Mouse (Mus musculus): ENCODE data around the gene Tctn1.

Tctn1 gene

GRCm38 (mm10) chr5:122247529-122247928 is 16.7 kb downstream of the Tctn1 start:
- no peak for DNase-seq (ENCODE audit: low read depth, low spot score)

- no peak for DNase-seq (ENCODE audit: low read depth, low spot score)
Observed at GRCm38 (mm10) chr5:122246547-122247167, 17.6 kb downstream of the Tctn1 start.

DNA sequence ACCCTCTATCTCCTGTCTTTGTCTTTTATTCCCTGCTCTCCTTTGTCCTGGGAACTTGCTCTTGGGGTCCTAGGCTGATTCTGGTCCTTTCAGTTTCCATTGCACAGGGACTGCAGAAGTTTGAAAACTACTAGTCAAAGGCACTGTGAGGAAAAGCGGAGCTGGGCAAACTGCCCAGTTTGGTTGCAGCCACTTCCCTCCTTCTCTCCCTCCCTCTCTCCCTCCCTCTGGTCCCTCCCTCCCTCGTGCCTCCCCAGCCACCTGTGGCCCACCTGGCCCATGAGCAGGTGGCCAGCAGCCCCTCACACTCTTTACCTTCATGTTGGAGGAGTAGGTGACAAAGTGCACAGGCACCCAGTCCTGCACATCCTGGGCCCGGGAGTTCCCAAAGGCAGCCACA is 19.1 kb downstream of the Tctn1 start:
- no peak for DNase-seq (ENCODE audit: low read depth, low spot score)

GRCm38 (mm10) chr5:122243781-122244523 is 20.3 kb downstream of the Tctn1 start:
- no peak for DNase-seq (ENCODE audit: low read depth, low spot score)

GRCm38 (mm10) chr5:122242521-122243123 is 21.6 kb downstream of the Tctn1 start:
- DNase-seq (ENCODE audit: low read depth, low spot score), result no peak

- DNase-seq (ENCODE audit: low read depth, low spot score), result no peak
Observed at GRCm38 (mm10) chr5:122240989-122241388, 23.3 kb downstream of the Tctn1 start.

GRCm38 (mm10) chr5:122240521-122240920 is 23.7 kb downstream of the Tctn1 start:
- no peak for DNase-seq (ENCODE audit: low read depth, low spot score)

DNA sequence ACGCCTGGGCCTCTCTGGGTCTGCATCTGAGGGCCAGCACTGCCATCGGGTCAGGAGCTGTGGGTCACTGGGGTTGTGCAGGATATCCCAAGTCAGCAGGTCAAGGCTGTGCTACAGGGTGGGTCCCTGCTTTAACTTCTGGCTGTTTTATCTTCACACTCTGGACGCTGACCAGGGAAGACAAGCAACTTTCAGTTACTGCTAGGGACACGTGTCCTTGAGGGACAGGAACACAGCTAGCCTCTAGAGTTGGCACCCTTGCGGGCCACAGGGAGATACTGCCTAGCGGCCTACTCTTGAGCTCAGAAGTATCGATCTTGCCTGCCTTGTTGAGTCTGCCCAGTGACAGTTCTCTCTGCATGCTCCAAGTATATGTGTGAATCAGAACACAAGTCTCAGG is 24.6 kb downstream of the Tctn1 start:
- no peak for DNase-seq (ENCODE audit: low read depth, low spot score)

DNA sequence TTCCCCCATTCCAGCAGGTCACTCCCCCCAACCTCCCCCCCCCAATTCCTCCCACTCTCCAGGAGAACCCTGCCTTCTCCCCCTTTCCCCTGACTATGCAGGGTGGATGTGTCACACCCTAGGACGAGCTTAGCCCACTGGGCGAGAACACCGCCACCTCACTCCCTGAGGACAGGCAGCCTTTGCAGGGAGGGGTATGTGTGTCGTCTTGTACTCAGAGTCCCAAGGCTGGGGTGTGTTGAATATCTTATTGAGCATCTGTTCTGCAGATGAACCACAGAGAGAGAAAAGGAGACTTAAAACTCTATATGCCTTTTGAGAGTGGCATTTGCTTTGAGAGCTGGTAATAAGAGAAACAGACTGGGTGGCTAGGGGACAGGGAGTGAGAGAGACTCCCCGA is 27.1 kb downstream of the Tctn1 start:
- no peak for DNase-seq (ENCODE audit: low read depth, low spot score)

- DNase-seq (ENCODE audit: low read depth, low spot score), result peak; percentile 29
Observed at GRCm38 (mm10) chr5:122235196-122235836, 28.9 kb downstream of the Tctn1 start.

GRCm38 (mm10) chr5:122234319-122235195 is 29.7 kb downstream of the Tctn1 start:
- DNase-seq (ENCODE audit: low read depth, low spot score), result no peak

GRCm38 (mm10) chr5:122233695-122234094 is 30.6 kb downstream of the Tctn1 start:
- DNase-seq (ENCODE audit: low read depth, low spot score), result no peak

DNA sequence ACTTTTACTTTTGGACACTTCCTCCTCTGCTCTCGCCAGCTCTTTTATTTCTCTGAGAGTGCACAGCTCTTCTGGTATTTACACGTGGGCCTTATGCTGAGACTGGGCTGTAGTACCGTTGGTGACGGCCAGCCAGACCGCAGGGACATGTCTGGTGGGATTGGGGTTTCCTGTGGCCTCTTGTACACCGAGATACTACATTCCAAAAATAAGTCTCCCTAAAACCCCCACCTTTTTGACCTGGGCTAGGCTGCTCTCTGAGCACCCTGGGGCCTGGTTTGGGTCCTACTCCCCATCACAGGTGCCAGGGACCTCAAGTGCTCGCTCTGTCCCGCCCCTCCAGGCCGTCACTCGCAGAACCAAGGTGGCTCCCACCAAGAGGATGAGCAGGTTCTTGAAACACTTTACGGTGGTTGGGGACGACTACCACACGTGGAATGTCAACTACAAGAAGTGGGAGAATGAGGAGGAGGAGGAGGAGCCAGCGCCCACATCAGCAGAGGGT is 31.1 kb downstream of the Tctn1 start:
- DNase-seq (ENCODE audit: low read depth, low spot score), result no peak

DNA sequence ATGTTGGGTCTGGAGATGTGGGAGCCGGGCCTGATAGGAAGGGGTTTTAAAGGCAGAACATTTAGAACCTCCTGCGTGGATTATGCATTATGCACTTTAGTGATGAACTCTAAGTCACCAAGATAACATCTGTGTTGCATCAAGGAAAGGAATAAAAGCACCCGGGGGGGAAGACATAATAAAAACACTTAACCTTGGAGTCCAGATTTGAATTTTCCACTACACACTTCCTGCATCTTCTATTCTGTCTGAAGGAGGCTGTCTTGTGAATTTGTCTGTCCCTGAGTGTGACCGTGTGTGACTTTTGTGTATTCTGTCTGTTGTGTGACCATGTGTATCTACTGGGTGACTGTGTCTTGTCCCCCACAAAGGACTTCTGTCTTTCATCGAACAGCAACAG is 32.3 kb downstream of the Tctn1 start:
- no peak for DNase-seq (ENCODE audit: low read depth, low spot score)

- DNase-seq (ENCODE audit: low read depth, low spot score), result no peak
Observed at GRCm38 (mm10) chr5:122231431-122231830, 32.8 kb downstream of the Tctn1 start.

- no peak for DNase-seq (ENCODE audit: low read depth, low spot score)
Observed at GRCm38 (mm10) chr5:122230816-122231215, 33.4 kb downstream of the Tctn1 start.

GRCm38 (mm10) chr5:122228772-122229171 is 35.5 kb downstream of the Tctn1 start:
- DNase-seq (ENCODE audit: low read depth, low spot score), result no peak

DNA sequence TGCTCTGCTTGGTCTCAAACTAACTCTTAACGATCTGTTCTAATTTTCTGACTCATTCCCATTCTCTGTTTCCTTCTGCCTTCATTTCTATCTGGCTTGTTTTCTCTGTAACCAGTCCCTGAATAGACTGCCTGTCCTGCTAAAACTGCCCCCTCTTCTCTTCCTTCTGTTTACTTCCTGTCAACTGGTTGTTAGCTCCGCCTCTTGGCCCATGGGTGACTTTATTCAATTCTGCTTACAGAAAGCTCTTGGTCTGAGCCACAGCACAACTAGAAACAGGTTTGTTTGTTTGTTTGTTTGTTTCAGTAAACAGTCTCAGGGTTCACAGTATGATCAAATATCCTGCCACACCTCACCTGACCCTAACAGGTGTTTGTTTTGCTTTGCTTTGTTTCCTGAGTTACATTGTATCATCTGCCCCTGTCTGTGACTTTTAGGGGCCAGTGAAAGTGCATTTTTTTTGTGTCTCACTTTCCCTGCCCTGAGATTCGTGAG is 35.9 kb downstream of the Tctn1 start:
- no peak for DNase-seq (ENCODE audit: low read depth, low spot score)

DNA sequence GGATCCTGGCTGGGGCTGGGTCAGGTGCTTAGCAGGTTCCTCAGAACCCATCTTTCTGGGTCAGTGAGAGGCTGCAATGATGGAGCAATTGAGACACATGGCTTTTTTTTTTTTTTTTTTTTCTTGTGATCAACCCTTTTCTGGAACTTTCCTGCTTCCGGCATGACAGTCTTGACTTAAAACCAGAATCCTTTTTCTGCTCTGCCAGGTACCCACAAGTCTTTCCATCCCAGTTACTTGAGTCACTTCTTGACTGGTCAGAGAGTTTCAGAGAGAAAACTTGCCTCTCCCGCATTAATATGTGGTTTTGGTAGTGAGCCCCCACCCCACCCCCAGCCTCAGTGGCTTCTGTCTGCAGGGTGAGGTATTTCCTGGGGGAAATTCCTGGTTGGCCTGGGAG is 40.0 kb downstream of the Tctn1 start:
- no peak for DNase-seq (ENCODE audit: low read depth, low spot score)

DNA sequence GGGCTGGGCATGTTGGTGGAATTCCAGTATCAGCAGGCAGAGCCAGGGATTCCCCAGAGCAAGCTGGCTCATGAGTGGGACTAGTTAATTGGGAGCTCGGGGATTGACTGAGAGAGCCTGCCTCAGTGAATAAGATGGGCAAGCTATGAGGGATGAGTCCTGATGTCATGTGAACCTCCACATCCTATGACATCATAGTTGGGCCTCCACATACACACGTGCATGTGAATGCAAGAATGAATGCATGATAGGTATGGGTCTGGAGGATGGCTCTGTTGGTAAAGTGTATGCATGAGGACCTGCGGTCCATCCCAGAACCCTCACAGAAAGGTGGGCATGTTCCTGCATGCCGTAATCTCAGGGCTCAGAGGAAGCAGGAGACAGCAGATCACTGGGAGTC is 43.2 kb downstream of the Tctn1 start:
- DNase-seq (ENCODE audit: low read depth, low spot score), result no peak
